Mouse (Mus musculus) kidney, embryonic 14.5 days (tissue): ENCODE data around the gene Otop3. TPM values are rescaled to one million over a fixed set of nuclear protein-coding genes. Genes with fewer than 3 reads are reported as not detected.

ENCODE experiments used
- ATAC-seq: fragments of 200-750 bp; cut with Nextera tagmentation; 2 replicates; pipeline ENCODE4 v1.8.0; 2017; ENCODE audit warnings: moderate number of reproducible peaks, mild to moderate bottlenecking, moderate TSS enrichment, moderate library complexity; ENCODE audit not compliant: low FRiP score, low TSS enrichment
- H3K27ac ChIP-seq: fragments of 300-500 bp; sonication (generic); 2 replicates; pipeline ENCODE4 v1.5.1; 2014; ENCODE audit warnings: low read depth, mild to moderate bottlenecking, low read length, moderate library complexity, mixed read lengths
- H3K27me3 ChIP-seq: fragments of 300-500 bp; sonication (generic); 2 replicates; pipeline ENCODE4 v1.6.1; 2014; ENCODE audit warnings: mild to moderate bottlenecking, low read length; ENCODE audit not compliant: control insufficient read depth, insufficient read depth
- H3K36me3 ChIP-seq: fragments of 300-500 bp; sonication (generic); 2 replicates; pipeline ENCODE4 v1.6.1; 2014; ENCODE audit warnings: low read length, mixed read lengths; ENCODE audit not compliant: control insufficient read depth, insufficient read depth
- H3K4me1 ChIP-seq: fragments of 300-500 bp; sonication (generic); 2 replicates; pipeline ENCODE4 v1.6.1; 2014; ENCODE audit warnings: low read length, mixed read lengths; ENCODE audit not compliant: control insufficient read depth, insufficient read depth
- H3K4me2 ChIP-seq: fragments of 300-500 bp; sonication (generic); replicated peaks from 2 replicates; pipeline ENCODE4 v1.6.1; 2014; ENCODE audit warnings: low read depth, mild to moderate bottlenecking, low read length
- H3K4me3 ChIP-seq: fragments of 300-500 bp; sonication (generic); 2 replicates; pipeline ENCODE4 v1.5.1; 2014; ENCODE audit warnings: mild to moderate bottlenecking, low read length
- H3K9ac ChIP-seq: fragments of 300-500 bp; sonication (generic); 2 replicates; pipeline ENCODE4 v1.6.1; 2014; ENCODE audit warnings: low read depth, mild to moderate bottlenecking, low read length, moderate library complexity
- H3K9me3 ChIP-seq: fragments of 300-500 bp; sonication (generic); 2 replicates; pipeline ENCODE4 v1.6.1; 2016; ENCODE audit warnings: low read length; ENCODE audit not compliant: control insufficient read depth
- WGBS: fragments of 180-500 bp; shearing (Covaris S2); extraction: QIAGEN DNeasy Blood & Tissue Kit; methylation state at CpG from one replicate; pipeline ENCODE4 v1.1.7; 2014; 5-methylcytosine and 5-hydroxymethylcytosine counted together
- polyA plus RNA-seq: library from polyadenylated mRNA; unstranded; fragments of >200 nt; fragmentation: Nextera tagmentation; extraction: Ambion mirVana; gene quantifications from 2 replicates; pipeline ENCODE4 v1.2.1, GENCODE M21; 2014

Otop3 gene
- polyA plus RNA-seq, 1 experiment from 2014 or later: not detected

DNA sequence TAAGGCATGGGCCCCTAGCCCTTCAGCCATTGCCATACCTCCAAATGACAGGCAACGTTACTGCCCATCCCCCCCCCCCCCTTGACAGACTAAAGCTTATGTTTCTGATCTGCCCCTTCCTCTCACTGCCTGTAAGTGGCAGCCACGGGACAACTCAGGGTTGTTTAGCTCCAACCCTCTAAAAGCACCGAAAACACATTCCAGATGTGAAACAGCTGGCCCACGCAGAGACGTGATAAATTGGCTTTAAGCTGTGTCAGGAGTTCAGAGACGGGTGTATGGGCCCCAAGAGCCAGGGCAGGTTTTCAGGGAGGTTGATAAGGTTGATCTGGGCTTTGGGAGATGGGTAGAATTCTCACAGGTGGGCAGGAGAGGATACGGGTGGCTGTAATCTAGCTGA is 11.0 kb downstream of the Otop3 start:
- H3K9me3 ChIP-seq: no peaks in the 10 kb centered on the region
- 20% methylated on average over 7 of the region's 7 CpGs for WGBS
- peaks cover 12% of the 10 kb centered on the region; the same call in 1 of the 2 replicates for H3K27me3 ChIP-seq
- ATAC-seq: no peak
- no peaks in the 10 kb centered on the region for H3K36me3 ChIP-seq
- no peak overlapping the region for H3K9ac ChIP-seq
- 0 out of 2 replicates have a peak, but pooled peaks cover 5% of the 10 kb centered on the region for H3K4me1 ChIP-seq
- H3K4me2 ChIP-seq: no peak overlapping the region
- no peak overlapping the region for H3K27ac ChIP-seq
- no peak overlapping the region for H3K4me3 ChIP-seq

DNA sequence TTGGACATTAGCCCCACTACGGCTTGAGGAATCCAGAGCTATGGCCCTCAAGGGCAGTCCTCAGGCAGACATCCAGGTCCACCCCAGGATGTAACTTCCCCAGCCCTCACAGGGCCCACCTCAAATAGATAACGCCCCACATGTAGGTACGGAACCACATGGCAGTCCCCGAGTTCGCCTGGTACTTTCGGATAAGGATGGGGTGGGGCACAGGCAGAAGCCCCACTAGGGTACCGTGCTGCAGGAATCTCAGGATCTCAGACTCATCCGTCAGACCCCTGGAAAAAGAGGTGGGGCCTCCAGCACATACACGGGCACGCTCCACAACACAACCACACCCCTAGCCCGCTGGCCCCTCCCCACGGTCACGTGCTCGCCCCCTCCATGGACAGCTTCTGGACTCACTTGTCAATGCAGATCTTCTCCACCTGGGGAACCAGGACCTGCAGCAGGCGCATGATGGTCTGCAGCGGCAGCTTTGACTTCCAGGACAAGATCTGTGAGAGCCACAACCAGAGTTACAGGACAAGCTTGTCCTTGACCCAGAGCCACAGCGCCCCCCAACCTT is 14.2 kb downstream of the Otop3 start:
- WGBS: 53% methylated on average over 17 of the region's 17 CpGs
- H3K27ac ChIP-seq: no peak overlapping the region
- ATAC-seq: no peak

DNA sequence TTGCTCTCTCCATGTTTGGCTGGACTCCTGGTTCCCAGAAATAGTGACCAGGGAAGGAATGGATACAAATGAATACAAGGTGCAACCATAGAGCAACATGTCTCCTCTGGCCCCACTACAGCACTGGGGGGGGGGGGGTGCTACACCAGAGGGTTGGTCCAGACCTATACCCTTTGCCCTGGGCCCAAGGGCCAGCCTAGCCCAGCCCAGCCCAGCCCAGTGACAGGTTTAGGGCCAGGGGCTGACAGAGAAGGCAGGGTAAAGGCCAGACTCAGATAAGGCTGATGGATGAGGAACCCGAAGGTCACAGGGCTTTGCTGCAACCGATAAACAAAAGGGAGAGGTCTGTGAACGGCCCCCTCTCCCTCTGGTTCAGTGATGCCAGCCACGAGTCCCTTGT is 15.4 kb downstream of the Otop3 start:
- WGBS: 39% methylated on average over 4 of the region's 4 CpGs
- ATAC-seq: no peak
- Histone ChIP-seq H3K27ac (no peak overlapping the region), H3K4me1 (0 out of 2 replicates have a peak, but pooled peaks cover 5% of the 10 kb centered on the region), H3K9me3 (no peaks in the 10 kb centered on the region), H3K27me3 (peaks cover 4% of the 10 kb centered on the region; the same call in 1 of the 2 replicates), H3K4me3 (no peak overlapping the region), H3K4me2 (no peak overlapping the region), H3K36me3 (no peaks in the 10 kb centered on the region), H3K9ac (no peak overlapping the region)

More for the DNA sequence above, 14.2 kb downstream of the Otop3 start:
- Histone ChIP-seq H3K4me2 (no peak overlapping the region), H3K27me3 (peaks cover 12% of the 10 kb centered on the region; the same call in 1 of the 2 replicates), H3K36me3 (no peaks in the 10 kb centered on the region), H3K4me3 (no peak overlapping the region), H3K9ac (no peak overlapping the region), H3K4me1 (0 out of 2 replicates have a peak, but pooled peaks cover 5% of the 10 kb centered on the region), H3K9me3 (no peaks in the 10 kb centered on the region)

DNA sequence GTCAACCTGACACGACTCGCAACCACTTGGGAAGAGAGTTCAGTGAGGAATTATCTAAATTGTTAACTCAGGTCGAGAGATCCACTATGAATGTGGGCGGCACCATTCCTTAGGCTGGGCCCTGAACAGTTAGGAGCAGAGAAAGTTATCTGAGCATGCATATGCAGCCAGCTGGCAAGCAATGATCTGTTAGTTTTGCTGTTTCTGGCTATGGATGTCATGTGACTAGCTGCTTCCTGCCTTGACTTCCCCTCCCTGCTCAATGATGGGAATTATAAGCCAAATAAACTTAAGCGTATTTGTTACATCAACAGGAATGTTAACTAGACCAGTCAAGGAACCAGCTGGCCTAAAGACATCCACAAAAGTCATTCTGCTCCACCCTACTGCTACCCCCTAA is 18.8 kb downstream of the Otop3 start:
- Histone ChIP-seq H3K4me3 (no peak overlapping the region), H3K27ac (no peak overlapping the region), H3K27me3 (peaks cover 4% of the 10 kb centered on the region; the same call in 1 of the 2 replicates), H3K9ac (no peak overlapping the region), H3K4me2 (no peak overlapping the region), H3K36me3 (no peaks in the 10 kb centered on the region), H3K9me3 (no peaks in the 10 kb centered on the region), H3K4me1 (0 out of 2 replicates have a peak, but pooled peaks cover 5% of the 10 kb centered on the region)
- 92% methylated on average over 5 of the region's 5 CpGs for WGBS
- no peak for ATAC-seq

DNA sequence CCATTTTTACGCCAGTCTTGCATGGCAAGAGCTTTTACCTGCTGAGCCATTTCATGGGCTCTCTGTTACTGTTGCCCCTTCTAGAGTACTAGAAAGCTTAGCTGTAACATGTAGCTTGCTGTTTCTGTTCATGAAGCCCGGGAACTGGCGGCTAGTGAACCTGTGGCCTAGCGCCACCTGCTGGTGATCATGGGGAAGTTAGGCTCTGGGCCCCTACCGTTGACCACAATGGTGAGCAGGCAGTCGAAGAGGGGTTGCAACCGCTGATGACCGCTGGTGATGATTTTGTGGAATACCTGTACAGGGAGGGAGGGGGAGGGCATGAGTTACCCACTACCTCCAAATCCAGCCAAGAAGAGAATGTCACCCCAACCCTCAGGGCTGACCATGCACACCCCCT is 19.7 kb downstream of the Otop3 start:
- Histone ChIP-seq H3K4me2 (no peak overlapping the region), H3K4me1 (peaks cover 4% of the 10 kb centered on the region; the same call in 1 of the 2 replicates), H3K9ac (no peak overlapping the region), H3K27me3 (peaks cover 4% of the 10 kb centered on the region; the same call in 1 of the 2 replicates), H3K36me3 (no peaks in the 10 kb centered on the region), H3K4me3 (no peak overlapping the region), H3K27ac (no peak overlapping the region), H3K9me3 (no peaks in the 10 kb centered on the region)
- no peak for ATAC-seq
- 5% methylated on average over 8 of the region's 8 CpGs for WGBS

DNA sequence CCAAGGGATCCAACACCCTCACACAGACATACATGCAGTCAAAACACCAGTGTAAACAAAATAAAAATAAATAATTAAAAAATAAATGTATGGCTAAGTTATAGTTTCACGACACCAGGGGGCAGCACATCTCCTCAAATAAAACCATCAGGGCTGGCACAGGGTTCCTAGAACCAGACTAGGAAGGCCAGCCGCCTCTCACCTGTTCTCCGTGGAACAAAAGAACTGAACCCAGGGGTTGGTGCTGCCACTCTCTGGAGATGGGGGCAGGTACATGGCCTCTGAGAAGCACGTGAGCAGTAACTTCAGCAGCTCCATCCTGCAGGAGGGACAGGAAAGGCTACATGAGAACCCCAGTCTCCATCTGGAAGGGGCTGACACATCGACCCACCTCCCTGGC is 23.9 kb downstream of the Otop3 start:
- no peaks in the 10 kb centered on the region for H3K36me3 ChIP-seq
- H3K4me3 ChIP-seq: no peak overlapping the region
- peaks cover 4% of the 10 kb centered on the region; the same call in 1 of the 2 replicates for H3K27me3 ChIP-seq
- H3K9ac ChIP-seq: no peak overlapping the region
- no peak overlapping the region for H3K4me2 ChIP-seq
- peaks cover 3% of the 10 kb centered on the region; the same call in 1 of the 2 replicates for H3K4me1 ChIP-seq
- WGBS: 12% methylated on average over 5 of the region's 5 CpGs
- H3K9me3 ChIP-seq: no peaks in the 10 kb centered on the region
- H3K27ac ChIP-seq: no peak overlapping the region
- ATAC-seq: peak; percentile 47; the same call in 1 of the 2 replicates

DNA sequence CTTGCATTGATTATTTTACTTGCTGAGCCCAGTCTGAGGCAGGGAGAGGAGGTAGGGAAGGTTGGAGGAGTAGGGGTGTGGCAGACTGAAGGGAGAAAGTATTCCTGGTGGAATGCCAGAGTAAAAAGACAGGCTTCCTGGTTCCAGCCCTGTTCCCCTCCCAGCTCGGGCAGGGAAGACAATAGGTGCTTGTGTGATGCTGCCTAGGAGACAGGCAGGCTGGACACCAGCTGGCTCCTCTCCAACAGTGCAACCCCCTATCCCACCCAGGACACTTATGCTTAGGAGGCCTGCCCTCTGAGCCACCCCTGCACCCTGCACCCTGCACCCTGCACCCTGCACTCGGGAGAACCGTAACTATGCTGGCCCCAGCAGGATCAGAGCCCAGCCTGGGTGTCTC is 24.8 kb downstream of the Otop3 start:
- Histone ChIP-seq H3K4me3 (no peak overlapping the region), H3K27me3 (peaks cover 4% of the 10 kb centered on the region; the same call in 1 of the 2 replicates), H3K36me3 (no peaks in the 10 kb centered on the region), H3K9me3 (no peaks in the 10 kb centered on the region), H3K4me1 (peaks cover 3% of the 10 kb centered on the region; the same call in 1 of the 2 replicates), H3K27ac (no peak overlapping the region), H3K9ac (no peak overlapping the region), H3K4me2 (no peak overlapping the region)
- 46% methylated on average over 3 of the region's 3 CpGs for WGBS
- no peak for ATAC-seq

DNA sequence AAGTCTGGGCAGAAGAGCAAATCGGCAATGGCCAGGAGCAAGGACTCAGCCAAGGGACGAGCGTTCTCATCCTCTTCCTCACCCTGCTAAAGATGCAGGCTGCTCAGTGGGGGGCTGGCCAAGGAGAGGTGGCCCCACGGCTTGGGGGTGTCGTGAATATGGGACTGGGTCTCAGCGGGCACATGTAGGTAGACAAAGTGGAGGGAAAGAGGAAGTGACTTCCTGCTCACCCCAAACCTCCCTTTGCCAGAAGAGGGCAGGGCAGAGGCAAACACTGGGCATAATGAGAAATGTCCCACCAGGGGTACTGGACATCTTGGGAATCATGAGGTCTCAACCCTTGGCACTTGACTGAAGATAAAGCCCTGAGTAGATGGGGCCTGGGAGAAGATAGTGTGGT is 25.2 kb downstream of the Otop3 start:
- no peak overlapping the region for H3K27ac ChIP-seq
- H3K27me3 ChIP-seq: peaks cover 4% of the 10 kb centered on the region; the same call in 1 of the 2 replicates
- 66% methylated on average over 6 of the region's 6 CpGs for WGBS
- H3K9me3 ChIP-seq: no peaks in the 10 kb centered on the region
- no peak overlapping the region for H3K9ac ChIP-seq
- peaks cover 3% of the 10 kb centered on the region; the same call in 1 of the 2 replicates for H3K4me1 ChIP-seq
- H3K4me2 ChIP-seq: no peak overlapping the region
- no peaks in the 10 kb centered on the region for H3K36me3 ChIP-seq
- no peak for ATAC-seq
- H3K4me3 ChIP-seq: no peak overlapping the region

DNA sequence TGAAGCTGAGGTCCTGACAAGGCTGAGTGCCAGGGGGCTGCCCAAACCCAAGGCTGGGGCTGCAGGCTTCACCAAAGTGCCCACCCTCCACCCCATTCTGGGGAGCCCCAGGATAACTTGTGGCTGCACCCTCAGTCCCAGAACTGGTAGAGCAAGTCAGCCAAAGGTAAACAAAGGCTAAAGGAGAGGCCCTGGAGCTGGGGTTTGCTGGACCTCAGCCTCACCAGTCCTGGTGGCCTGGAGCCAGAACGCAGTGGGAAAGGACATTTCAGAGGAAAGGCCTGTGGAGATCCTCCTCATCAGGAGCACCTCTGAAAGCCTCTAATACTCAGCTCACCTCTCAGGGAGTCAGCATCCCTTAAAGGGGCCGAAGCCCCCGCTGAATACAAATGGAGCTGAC is 29.6 kb downstream of the Otop3 start:
- Histone ChIP-seq H3K9ac (no peak overlapping the region), H3K36me3 (no peaks in the 10 kb centered on the region), H3K9me3 (no peaks in the 10 kb centered on the region), H3K4me2 (no peak overlapping the region), H3K27ac (no peak overlapping the region), H3K4me1 (peaks cover 8% of the 10 kb centered on the region), H3K4me3 (no peak overlapping the region), H3K27me3 (peaks cover 30% of the 10 kb centered on the region)
- no peak for ATAC-seq
- WGBS: 86% methylated on average over 3 of the region's 3 CpGs
